Mouse (Mus musculus): ENCODE data around the gene Arhgef28.
"Not testable (repeated sequence)": the region's sequence is repeated elsewhere in the genome, so short reads cannot be mapped to it uniquely, and the experiment has no call there.

- not testable (repeated sequence) for TF ChIP-seq POLR2A (IDR thresholded peaks at IDR 0.05; ENCODE audit: borderline replicate concordance, insufficient read depth, low read length); CTCF (IDR thresholded peaks at IDR 0.05; ENCODE audit: borderline replicate concordance, insufficient read depth, low read depth, low read length)
Observed at GRCm38 (mm10) chr13:98018837-98019236, 187.4 kb downstream of the Arhgef28 start.
